Mouse (Mus musculus) skeletal muscle tissue, adult 2 months (tissue): ENCODE data around the gene Slc25a44.

Source experiments
- DNase-seq: peaks from one replicate; pipeline ENCODE4 v3.0.0-alpha.2; 2012; ENCODE audit warnings: low read depth, low spot score

Gene Slc25a44

DNA sequence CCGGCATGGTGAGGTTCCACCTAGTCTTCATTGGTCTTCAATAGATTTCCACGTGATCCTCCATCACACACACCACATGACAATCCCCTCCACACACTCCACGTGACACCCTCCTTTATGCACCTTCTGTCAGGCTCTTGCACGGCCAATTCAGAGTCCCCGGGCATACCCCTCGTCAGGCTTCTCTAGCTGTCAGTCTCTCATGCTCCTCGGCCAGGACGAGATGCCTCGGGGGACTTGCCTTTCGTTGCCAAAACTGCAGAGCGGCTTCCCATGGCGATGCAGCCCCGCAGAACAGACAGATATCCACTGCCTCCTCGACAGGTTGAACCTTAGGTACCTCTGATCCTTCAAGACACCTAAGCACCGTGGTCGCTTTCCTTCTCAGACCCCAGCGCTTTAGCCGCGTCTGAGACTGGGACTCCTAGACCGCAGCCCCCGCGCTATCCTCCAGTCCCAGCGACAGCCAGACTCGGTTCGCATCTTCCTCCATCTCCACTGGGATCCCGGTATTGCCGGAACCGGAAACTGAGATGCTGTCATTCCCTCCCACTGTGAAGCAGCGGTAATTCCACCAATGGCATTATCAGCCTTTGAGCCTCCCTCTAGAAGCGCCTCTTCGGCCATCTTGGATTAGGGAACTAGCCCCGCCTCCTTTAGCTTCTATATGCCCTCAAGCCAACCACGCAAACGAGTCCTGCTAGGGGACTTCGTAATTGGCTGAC, at the start of gene Slc25a44:
TSS of gene Slc25a44 (minus strand) at position 535 of the 725 bp plus-strand sequence.
- peak; percentile 97 for DNase-seq

GRCm38 (mm10) chr3:88473571-88473970, 48.6 kb upstream of the Slc25a44 start:
- DNase-seq, result no peak

- DNase-seq, result no peak
Observed at GRCm38 (mm10) chr3:88473020-88473419, 48.1 kb upstream of the Slc25a44 start.

GRCm38 (mm10) chr3:88470943-88471479, 46.1 kb upstream of the Slc25a44 start:
- no peak for DNase-seq

DNA sequence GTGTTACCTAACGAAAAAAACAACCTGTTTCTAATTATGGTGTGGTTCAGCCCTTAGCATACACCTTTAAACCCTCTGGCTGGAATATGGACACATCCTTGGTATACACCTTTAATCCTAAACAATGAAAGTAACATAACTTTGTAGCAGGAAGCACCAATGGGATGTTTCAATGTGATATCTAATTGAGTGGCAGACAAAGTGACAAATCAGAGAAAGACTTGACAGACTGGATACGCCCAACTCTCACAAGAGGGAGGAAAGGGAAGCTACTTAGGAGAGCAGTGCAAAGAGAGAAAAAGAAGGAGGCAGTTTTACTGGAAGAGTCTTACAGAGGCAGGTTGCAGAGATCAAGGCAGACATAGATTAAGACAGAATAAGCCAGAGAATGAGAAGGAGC, 44.5 kb upstream of the Slc25a44 start:
- no peak for DNase-seq

GRCm38 (mm10) chr3:88467116-88467824, 42.3 kb upstream of the Slc25a44 start:
- DNase-seq, result peak; percentile 80

GRCm38 (mm10) chr3:88465127-88465526, 40.2 kb upstream of the Slc25a44 start:
- DNase-seq, result no peak

GRCm38 (mm10) chr3:88464425-88464824, 39.5 kb upstream of the Slc25a44 start:
- DNase-seq, result no peak

DNA sequence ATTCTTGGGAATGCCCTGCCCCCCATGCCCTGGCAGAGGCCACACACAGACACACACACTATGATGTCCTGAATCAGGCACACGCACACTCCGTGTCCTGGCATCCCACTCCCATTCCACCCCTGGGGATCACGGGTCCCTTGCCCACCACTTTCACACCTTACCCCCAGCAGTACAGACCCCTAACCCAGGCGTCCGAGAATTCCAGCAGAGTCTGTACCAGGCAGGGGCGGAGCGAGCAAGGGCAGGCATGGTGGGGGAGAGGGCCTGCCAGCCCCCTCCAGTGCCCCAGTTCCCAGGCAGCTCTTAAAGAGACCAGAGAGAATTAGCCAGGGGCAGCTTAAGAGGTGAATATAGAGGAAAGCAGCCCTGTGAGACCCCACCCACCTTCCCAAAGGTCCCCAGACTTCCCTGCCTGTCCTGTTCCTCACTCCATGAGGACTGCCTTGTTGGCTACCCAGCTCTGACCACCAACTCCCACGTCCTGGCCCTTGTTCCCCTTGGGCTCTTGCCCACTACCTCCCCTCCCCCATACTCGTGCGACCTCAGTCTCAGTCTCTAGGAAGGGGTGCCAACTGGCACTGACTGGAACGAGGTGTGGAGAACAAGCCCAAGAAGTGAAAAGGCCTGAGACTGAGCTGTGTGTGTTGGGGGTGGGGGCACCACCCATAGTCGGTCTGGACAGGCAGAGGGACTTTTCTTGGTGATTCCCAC, 36.2 kb upstream of the Slc25a44 start, which contains the start of gene Sema4a:
TSS of gene Sema4a (minus strand) at position 200 of the 714 bp plus-strand sequence.
- DNase-seq, result no peak

GRCm38 (mm10) chr3:88460029-88460428, 35.1 kb upstream of the Slc25a44 start:
- DNase-seq, result no peak

DNA sequence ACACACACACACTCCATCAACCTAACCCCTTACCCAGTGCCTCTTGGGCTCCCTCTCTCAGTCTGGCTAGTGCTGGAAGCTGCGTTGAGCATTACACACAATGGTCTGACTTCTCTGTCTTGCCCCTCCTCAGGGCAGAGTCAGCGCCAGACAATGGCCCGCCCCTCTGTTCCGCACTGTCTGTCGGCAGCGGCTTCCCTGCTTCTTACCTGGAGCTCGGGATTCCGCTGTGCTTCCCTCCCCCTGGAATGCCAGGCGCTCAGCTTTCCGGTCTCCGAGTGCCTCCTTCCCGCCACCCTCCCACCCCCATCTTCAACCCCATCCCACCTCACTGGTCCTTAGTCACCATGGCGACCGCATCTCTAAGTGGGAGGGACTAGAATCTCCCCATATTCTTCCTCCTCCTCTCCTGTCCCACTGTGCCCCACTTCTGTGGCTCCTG, 33.9 kb upstream of the Slc25a44 start:
- DNase-seq, result no peak

GRCm38 (mm10) chr3:88456746-88457532, 32.0 kb upstream of the Slc25a44 start:
- no peak for DNase-seq

- no peak for DNase-seq
Observed at GRCm38 (mm10) chr3:88456313-88456712, 31.4 kb upstream of the Slc25a44 start.

GRCm38 (mm10) chr3:88455588-88456264, 30.8 kb upstream of the Slc25a44 start:
- no peak for DNase-seq

GRCm38 (mm10) chr3:88454762-88455587, 30.0 kb upstream of the Slc25a44 start:
- DNase-seq, result no peak

GRCm38 (mm10) chr3:88453986-88454385, 29.0 kb upstream of the Slc25a44 start:
- DNase-seq, result no peak

DNA sequence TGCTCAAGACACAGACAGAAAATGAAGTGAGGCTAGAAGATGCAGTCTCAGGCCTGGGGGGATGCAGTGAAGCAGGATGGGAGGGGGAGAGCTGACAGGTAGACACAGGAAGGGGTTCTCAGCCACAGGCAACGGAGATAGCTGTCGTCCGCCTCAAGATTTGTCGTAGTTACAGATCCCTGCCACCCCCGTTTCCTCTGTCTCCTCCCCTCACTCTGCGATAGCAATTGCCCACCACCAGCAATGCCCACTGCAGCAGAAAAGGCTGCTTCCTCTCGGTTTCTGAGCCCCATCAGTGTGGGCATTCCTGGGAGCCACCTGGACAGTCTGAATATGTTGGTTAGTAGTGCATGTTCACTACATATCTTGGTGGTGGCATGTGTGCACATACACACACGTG, 28.4 kb upstream of the Slc25a44 start:
- DNase-seq, result no peak

- DNase-seq, result no peak
Observed at GRCm38 (mm10) chr3:88452716-88453115, 27.8 kb upstream of the Slc25a44 start.

DNA sequence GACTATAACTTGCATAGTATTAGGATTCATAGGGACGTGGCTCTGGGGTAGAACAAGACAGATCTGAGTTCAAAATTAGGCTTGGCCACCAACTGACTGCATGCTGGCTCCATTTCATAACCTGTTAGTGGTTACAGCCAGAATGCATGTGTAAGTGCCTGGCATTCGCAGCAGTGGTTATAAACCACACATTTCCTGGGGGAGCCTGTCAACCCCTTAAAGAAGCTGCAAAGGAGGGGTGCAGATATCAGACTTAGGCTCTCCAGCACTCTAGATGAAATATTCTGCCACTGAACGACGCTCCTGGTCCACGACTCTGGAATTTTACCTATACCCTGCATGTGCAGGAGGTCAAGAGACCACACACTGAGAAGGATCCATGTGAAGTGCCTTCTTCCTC, 27.3 kb upstream of the Slc25a44 start:
- no peak for DNase-seq
